22 mouse cellular contexts compared by ENCODE assay signal in genomic region chr11:4738719-4739118, GRCm38 (mm10). TPM values are rescaled to one million over a fixed set of nuclear protein-coding genes. Genes with fewer than 3 reads are reported as not detected.
"Had no signal": no experiment of that assay in that cellular context is flagged by ENCODE, and none has a peak within 500 bp of the region (broad histone marks: within the 10 kb centered on the region; RNA-seq: fewer than 3 reads in every experiment).

No protein-coding gene starts in this region.

- H3K9ac ChIP-seq: kidney, embryonic 15.5 days; liver, embryonic 13.5 days; midbrain, embryonic 12.5 days; midbrain, embryonic 15.5 days; neural tube, embryonic 13.5 days; stomach, embryonic 15.5 days had no signal

- DNase-seq: kidney, adult 11 months; kidney, adult 8-10 months; kidney, postnatal 25 days; layer of hippocampus, postnatal 36 days; liver, embryonic 13.5 days; lung, adult 2 months; lung, postnatal 14 days; lung, postnatal 4 days; right cerebral cortex, postnatal 25 days; spleen, adult 18-20 months; thymus, adult 18-20 months; thymus, postnatal 36 days had no signal

- H3K36me3 ChIP-seq: kidney, embryonic 15.5 days; liver, embryonic 13.5 days; midbrain, embryonic 15.5 days; stomach, embryonic 15.5 days had no signal

- H3K27ac ChIP-seq: kidney, embryonic 15.5 days; left cerebral cortex, adult 2 months; liver, embryonic 13.5 days; midbrain, embryonic 12.5 days; midbrain, embryonic 15.5 days; neural tube, embryonic 13.5 days; stomach, embryonic 15.5 days had no signal

- ATAC-seq: midbrain, embryonic 15.5 days had no signal

- H3K4me3 ChIP-seq: kidney, embryonic 15.5 days; left cerebral cortex, adult 2 months; liver, embryonic 13.5 days; midbrain, embryonic 12.5 days; midbrain, embryonic 15.5 days; neural tube, embryonic 13.5 days; stomach, embryonic 15.5 days had no signal

- H3K9me3 ChIP-seq: kidney, embryonic 15.5 days; liver, embryonic 13.5 days; midbrain, embryonic 12.5 days; midbrain, embryonic 15.5 days; neural tube, embryonic 13.5 days; stomach, embryonic 15.5 days had no signal

- H3K4me2 ChIP-seq: kidney, embryonic 15.5 days; liver, embryonic 13.5 days; midbrain, embryonic 12.5 days; midbrain, embryonic 15.5 days; neural tube, embryonic 13.5 days; stomach, embryonic 15.5 days had no signal

RNA-seq across cellular contexts. Expression of gene Cabp7, which starts 7.9 kb away (rescaled TPM):
- total RNA-seq: liver, adult 2 months; megakaryocyte progenitor cell, adult 5-6 weeks; megakaryocyte-erythroid progenitor cell, adult 5-6 weeks had no signal
- polyA plus RNA-seq: large intestine, adult 2 months; liver, adult 2 months; liver, embryonic 13.5 days had no signal
